Mouse (Mus musculus) Muller cell, postnatal 12 days (primary cell): ENCODE measurements around the gene Vmn1r149.
"Not testable (repeated sequence)": the region's sequence is repeated elsewhere in the genome, so short reads cannot be mapped to it uniquely, and the experiment has no call there.

ENCODE experiments used
- DNase-seq: peaks from one replicate; pipeline ENCODE4 v3.0.0-alpha.2; 2015; ENCODE audit errors: inconsistent ontology term

The Vmn1r149 gene

GRCm38 (mm10) chr7:22438129-22438528 lies at the start of gene Vmn1r149:
Gene Vmn1r149 (minus strand): TSS chr7:22438229.
- not testable (repeated sequence) for DNase-seq

- DNase-seq = not testable (repeated sequence)
Observed at GRCm38 (mm10) chr7:22463975-22464374, 25.9 kb upstream of the Vmn1r149 start, which contains the start of gene Gm10665. Gene Gm10665 (minus strand): TSS chr7:22464075.

- DNase-seq = not testable (repeated sequence)
Observed at GRCm38 (mm10) chr7:22413283-22413682, 24.7 kb downstream of the Vmn1r149 start, which contains the start of gene Vmn1r148. Gene Vmn1r148 (plus strand): TSS chr7:22413583.
